Mouse (Mus musculus): ENCODE data around the gene Lrrc18.

The Lrrc18 gene

DNA sequence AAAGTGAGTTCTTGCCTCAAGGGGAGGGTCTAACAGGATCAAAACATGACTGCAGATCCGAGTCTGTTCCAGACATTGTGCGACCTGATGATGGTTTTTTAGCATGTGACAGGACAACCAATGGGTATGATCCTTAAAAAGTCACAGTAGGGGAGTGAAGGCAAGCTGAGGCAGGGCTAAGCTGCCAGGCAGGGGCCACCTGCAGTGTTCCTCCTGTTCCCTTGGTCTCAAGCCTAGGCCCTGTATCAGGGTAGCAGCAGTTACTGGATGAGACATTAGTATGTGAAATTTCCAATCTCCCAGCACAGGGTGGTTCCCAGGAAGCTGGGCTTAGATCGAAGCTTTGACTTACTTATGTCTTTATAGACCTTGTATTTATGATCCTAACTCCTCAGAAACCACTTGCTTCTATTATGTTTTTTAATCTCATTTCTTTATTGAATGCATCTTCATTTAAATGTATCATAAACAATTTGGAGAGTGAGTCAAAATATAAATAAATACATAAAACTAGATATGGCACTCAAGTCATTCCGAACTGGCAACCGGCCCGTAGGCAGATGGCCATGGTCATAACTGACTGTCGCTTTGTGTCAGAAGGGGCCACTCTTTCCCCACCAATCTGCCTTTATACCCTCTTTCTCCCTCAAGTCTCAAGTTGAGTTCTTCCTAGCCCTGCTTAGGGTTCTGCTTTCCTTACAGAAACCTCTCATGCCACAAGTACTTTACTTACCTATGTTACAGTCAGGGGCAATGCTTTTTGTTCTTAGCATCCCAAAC lies 67.9 kb downstream of the Lrrc18 start:
- DNase-seq: no peak

DNA sequence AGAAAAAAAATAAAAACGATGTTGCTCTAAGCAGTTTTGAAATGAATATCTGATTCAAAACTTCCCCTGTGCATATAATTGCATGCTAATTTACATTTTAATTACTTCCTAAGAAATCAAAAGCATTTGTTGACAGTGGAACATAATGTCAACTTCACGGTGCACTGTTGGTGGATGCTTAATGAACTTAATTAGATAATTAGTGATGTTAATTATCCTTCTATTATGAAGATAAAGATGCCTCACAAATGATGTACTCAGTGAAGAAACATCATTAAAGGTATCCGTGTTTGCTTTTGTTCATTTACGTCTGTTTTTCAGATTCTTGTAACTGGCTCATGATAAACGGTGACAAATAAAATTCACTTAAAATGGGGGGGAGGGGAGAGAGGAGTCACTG lies 71.8 kb downstream of the Lrrc18 start:
- no peak for DNase-seq
